Mouse (Mus musculus) midbrain, embryonic 11.5 days (tissue): ENCODE measurements at regions not wholly inside any gene's neighbourhood (a gene's known extent, or its start where the extent isn't known, plus 50 kb on each side); places are given as distances from the start of the nearest gene placed in this dataset.

ENCODE experiments used
- ATAC-seq: fragments of 200-750 bp; cut with Nextera tagmentation; 2 replicates; pipeline ENCODE4 v1.8.0; 2017; ENCODE audit warnings: moderate TSS enrichment, moderate library complexity; ENCODE audit not compliant: low FRiP score
- DNase-seq: peaks from one replicate; pipeline ENCODE4 v3.0.0; 2015; ENCODE audit warnings: low spot score; ENCODE audit errors: missing footprints
- H3K27ac ChIP-seq: fragments of 300-500 bp; sonication (generic); 2 replicates; pipeline ENCODE4 v1.5.1; 2014; ENCODE audit warnings: low read depth, low read length
- H3K27me3 ChIP-seq: fragments of 300-500 bp; sonication (generic); 2 replicates; pipeline ENCODE4 v1.6.1; 2014; ENCODE audit warnings: mild to moderate bottlenecking, low read length, moderate library complexity, mixed read lengths; ENCODE audit not compliant: control insufficient read depth, insufficient read depth
- H3K36me3 ChIP-seq: fragments of 300-500 bp; sonication (generic); 2 replicates; pipeline ENCODE4 v1.6.1; 2014; ENCODE audit warnings: mild to moderate bottlenecking, low read length, moderate library complexity, mixed read lengths; ENCODE audit not compliant: control insufficient read depth, insufficient read depth
- H3K4me1 ChIP-seq: fragments of 300-500 bp; sonication (generic); 2 replicates; pipeline ENCODE4 v1.6.1; 2014; ENCODE audit warnings: low read length; ENCODE audit not compliant: control insufficient read depth, insufficient read depth
- H3K4me2 ChIP-seq: fragments of 300-500 bp; sonication (generic); 2 replicates; pipeline ENCODE4 v1.6.1; 2014; ENCODE audit warnings: mild to moderate bottlenecking, moderate library complexity
- H3K4me3 ChIP-seq: fragments of 300-500 bp; sonication (generic); 2 replicates; pipeline ENCODE4 v1.5.1; 2014; ENCODE audit warnings: low read depth, low read length
- H3K9ac ChIP-seq: fragments of 300-500 bp; sonication (generic); 2 replicates; pipeline ENCODE4 v1.6.1; 2014; ENCODE audit warnings: low read length
- H3K9me3 ChIP-seq: fragments of 300-500 bp; sonication (generic); 2 replicates; pipeline ENCODE4 v1.6.1; 2016; ENCODE audit warnings: low read length; ENCODE audit not compliant: control insufficient read depth
- WGBS: fragments of 180-500 bp; shearing (Covaris S2); extraction: QIAGEN DNeasy Blood & Tissue Kit; methylation state at CpG from one replicate; pipeline ENCODE4 v1.1.7; 2014; 5-methylcytosine and 5-hydroxymethylcytosine counted together

GRCm38 (mm10) chr2:179293114-179293513 is 149.1 kb upstream of the Cdh4 start:
- Histone ChIP-seq H3K9me3 (no peaks in the 10 kb centered on the region), H3K9ac (no peak overlapping the region), H3K27me3 (no peaks in the 10 kb centered on the region), H3K4me3 (no peak overlapping the region), H3K36me3 (no peaks in the 10 kb centered on the region), H3K4me2 (peak overlapping the region; percentile 7; the same call in 1 of the 2 replicates), H3K4me1 (peaks cover 28% of the 10 kb centered on the region), H3K27ac (peak overlapping the region; percentile 0; the same call in 1 of the 2 replicates)
- DNase-seq = no peak
- WGBS = 46% methylated on average over 8 of the region's 8 CpGs
- ATAC-seq = peak; percentile 40

GRCm38 (mm10) chr2:179297057-179297456 is 145.2 kb upstream of the Cdh4 start:
- Histone ChIP-seq H3K36me3 (no peaks in the 10 kb centered on the region), H3K4me3 (no peak overlapping the region), H3K4me1 (peaks cover 26% of the 10 kb centered on the region), H3K27ac (no peak overlapping the region; the same call in 1 of the 2 replicates), H3K27me3 (no peaks in the 10 kb centered on the region), H3K9me3 (no peaks in the 10 kb centered on the region), H3K4me2 (no peak overlapping the region), H3K9ac (peak overlapping the region; percentile 20; the same call in 1 of the 2 replicates)
- ATAC-seq (peak; percentile 88), DNase-seq (peak; percentile 97)
- WGBS = 17% methylated on average over 9 of the region's 9 CpGs

- Histone ChIP-seq H3K27ac (no peak overlapping the region), H3K4me2 (no peak overlapping the region), H3K36me3 (no peaks in the 10 kb centered on the region), H3K27me3 (peaks cover 7% of the 10 kb centered on the region; the same call in 1 of the 2 replicates), H3K9me3 (no peaks in the 10 kb centered on the region), H3K4me1 (peaks cover 19% of the 10 kb centered on the region), H3K4me3 (no peak overlapping the region), H3K9ac (no peak overlapping the region)
- 52% methylated on average over 8 of the region's 8 CpGs for WGBS
- ATAC-seq (no peak), DNase-seq (no peak)
Measured at GRCm38 (mm10) chr2:179303765-179304164, 138.5 kb upstream of the Cdh4 start.

- Histone ChIP-seq H3K36me3 (no peaks in the 10 kb centered on the region), H3K9ac (no peak overlapping the region), H3K27me3 (peaks cover 7% of the 10 kb centered on the region; the same call in 1 of the 2 replicates), H3K27ac (no peak overlapping the region), H3K4me2 (no peak overlapping the region), H3K9me3 (no peaks in the 10 kb centered on the region), H3K4me3 (no peak overlapping the region), H3K4me1 (peaks cover 19% of the 10 kb centered on the region)
- ATAC-seq (peak; percentile 85), DNase-seq (peak; percentile 93)
- 3% methylated on average over 11 of the region's 11 CpGs for WGBS
Measured at GRCm38 (mm10) chr2:179307286-179307931, 134.8 kb upstream of the Cdh4 start.

DNA sequence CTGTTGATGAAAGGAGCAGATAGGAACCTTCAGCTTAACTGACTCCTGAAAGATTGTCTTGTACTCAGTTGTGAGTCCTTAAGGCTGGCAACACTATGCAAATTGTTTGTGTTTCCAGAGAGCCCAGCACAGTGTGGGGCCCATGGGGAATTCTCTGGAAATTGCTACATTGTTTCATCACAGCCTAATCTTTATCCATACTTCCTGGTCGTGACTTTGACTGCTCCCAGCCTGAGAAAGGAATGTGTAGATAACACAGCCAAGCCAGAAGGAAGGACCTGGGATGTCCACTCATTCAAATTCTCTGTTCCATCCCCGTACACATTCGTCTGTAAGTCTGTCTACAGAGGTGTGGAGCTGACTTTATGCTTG is 134.3 kb upstream of the Cdh4 start:
- Histone ChIP-seq H3K4me3 (no peak overlapping the region), H3K27ac (no peak overlapping the region), H3K9ac (no peak overlapping the region), H3K9me3 (no peaks in the 10 kb centered on the region), H3K27me3 (peaks cover 7% of the 10 kb centered on the region; the same call in 1 of the 2 replicates), H3K4me2 (no peak overlapping the region), H3K4me1 (peaks cover 19% of the 10 kb centered on the region), H3K36me3 (no peaks in the 10 kb centered on the region)
- 35% methylated on average over 3 of the region's 3 CpGs for WGBS
- ATAC-seq (peak; percentile 28), DNase-seq (no peak)

DNA sequence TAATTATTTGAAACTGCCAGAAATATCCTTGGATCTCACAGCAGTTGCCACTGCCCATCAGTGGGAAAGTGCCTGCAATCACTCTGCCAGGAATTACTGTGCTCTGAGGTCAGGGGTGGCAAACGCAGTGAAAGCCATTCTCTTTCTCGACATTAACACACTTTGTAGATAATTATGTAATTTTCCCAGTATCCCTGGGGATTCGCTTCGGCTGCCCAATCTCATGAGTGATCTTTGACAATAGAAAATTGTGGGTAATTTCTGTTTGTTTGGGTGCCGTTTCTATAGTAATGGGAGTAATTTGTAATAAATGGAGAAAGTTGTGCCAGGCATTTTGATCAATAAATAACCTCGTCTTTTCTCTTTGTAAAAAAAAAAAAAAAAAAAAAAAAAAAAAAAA is 124.2 kb upstream of the Cdh4 start:
- no peak overlapping the region for H3K4me2 ChIP-seq
- 77% methylated on average over 6 of the region's 6 CpGs for WGBS
- DNase-seq (no peak), ATAC-seq (no peak)
- no peak overlapping the region for H3K27ac ChIP-seq
- H3K4me1 ChIP-seq = no peaks in the 10 kb centered on the region
- H3K27me3 ChIP-seq = no peaks in the 10 kb centered on the region
- H3K9ac ChIP-seq = no peak overlapping the region
- H3K4me3 ChIP-seq = no peak overlapping the region
- H3K36me3 ChIP-seq = no peaks in the 10 kb centered on the region
- H3K9me3 ChIP-seq = no peaks in the 10 kb centered on the region; the same call in 1 of the 2 replicates

DNA sequence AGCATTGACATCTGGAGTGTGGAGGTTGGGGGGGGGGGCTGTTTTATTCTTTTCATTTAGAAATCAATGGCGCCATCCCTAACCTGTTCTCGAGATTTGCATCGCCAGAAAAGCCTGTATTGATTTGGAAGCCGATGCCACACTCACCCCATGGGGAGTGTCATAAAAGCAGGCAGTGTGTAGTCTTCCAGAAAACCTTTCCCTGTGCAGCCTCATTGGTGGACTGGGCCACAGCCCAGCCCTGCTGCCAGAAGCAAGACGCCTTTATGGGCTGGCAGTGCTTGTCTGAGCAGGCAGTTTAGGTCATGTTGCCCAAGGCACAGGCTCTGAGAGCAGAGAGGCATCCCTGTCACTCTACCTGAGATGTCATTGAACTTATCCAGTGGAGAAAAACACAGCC is 117.0 kb upstream of the Cdh4 start:
- ATAC-seq (no peak), DNase-seq (no peak)
- Histone ChIP-seq H3K4me2 (no peak overlapping the region), H3K4me1 (no peaks in the 10 kb centered on the region), H3K9ac (no peak overlapping the region), H3K27me3 (no peaks in the 10 kb centered on the region), H3K27ac (no peak overlapping the region), H3K4me3 (no peak overlapping the region), H3K36me3 (no peaks in the 10 kb centered on the region), H3K9me3 (no peaks in the 10 kb centered on the region; the same call in 1 of the 2 replicates)
- 71% methylated on average over 5 of the region's 5 CpGs for WGBS

GRCm38 (mm10) chr2:179332872-179333489 is 109.2 kb upstream of the Cdh4 start:
- ATAC-seq = no peak
- Histone ChIP-seq H3K36me3 (no peaks in the 10 kb centered on the region), H3K9ac (no peak overlapping the region), H3K4me2 (no peak overlapping the region), H3K4me1 (no peaks in the 10 kb centered on the region), H3K4me3 (no peak overlapping the region), H3K9me3 (no peaks in the 10 kb centered on the region), H3K27ac (no peak overlapping the region), H3K27me3 (no peaks in the 10 kb centered on the region)
- no peak for DNase-seq
- WGBS = 70% methylated on average over 5 of the region's 5 CpGs

DNA sequence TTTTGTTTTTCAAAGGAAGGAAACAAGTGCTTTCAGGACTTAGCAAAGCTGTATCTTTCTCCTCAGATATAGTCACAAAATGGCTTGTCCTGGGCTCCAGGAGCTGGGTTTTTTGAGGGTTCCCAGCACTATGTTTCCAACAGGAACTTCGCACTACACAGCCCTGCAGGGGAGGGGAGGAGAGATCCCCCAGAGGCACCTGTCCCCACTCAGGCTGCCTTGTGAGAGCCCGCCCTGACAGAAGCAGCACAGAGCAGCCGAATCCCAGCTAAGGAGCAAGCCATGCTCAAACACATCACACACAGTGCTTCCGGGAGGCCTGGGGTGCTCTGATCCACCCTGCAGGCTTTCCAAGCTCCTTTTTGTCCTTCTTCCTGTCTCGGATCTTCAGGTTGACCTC is 108.6 kb upstream of the Cdh4 start:
- H3K9ac ChIP-seq = no peak overlapping the region
- no peaks in the 10 kb centered on the region for H3K27me3 ChIP-seq
- H3K4me2 ChIP-seq = no peak overlapping the region
- DNase-seq (no peak), ATAC-seq (no peak)
- H3K27ac ChIP-seq = no peak overlapping the region
- H3K4me1 ChIP-seq = no peaks in the 10 kb centered on the region
- WGBS = 62% methylated on average over 5 of the region's 5 CpGs
- no peak overlapping the region for H3K4me3 ChIP-seq
- H3K9me3 ChIP-seq = no peaks in the 10 kb centered on the region
- no peaks in the 10 kb centered on the region for H3K36me3 ChIP-seq
